Mouse (Mus musculus) CH12.LX (cell line): Measurements from ENCODE around the gene Xpa.

Experiments
- CTCF ChIP-seq, 2 experiments: IDR thresholded peaks in 1 of 2; conservative IDR thresholded peaks in 1 of 2; 2 replicates each; pipeline ENCODE4 v1.5.1; 2011 to 2012; ENCODE audit warnings: low read depth in 2 of 2, low read length in 2 of 2, improper control_type of control experiment in 1 of 2, inconsistent platforms in 1 of 2, mild to moderate bottlenecking in 1 of 2, moderate library complexity in 1 of 2
- EP300 ChIP-seq: IDR thresholded peaks from 2 replicates; pipeline ENCODE4 v1.6.1; 2011; ENCODE audit warnings: low read length, improper control_type of control experiment
- ETS1 ChIP-seq: conservative IDR thresholded peaks from 2 replicates; pipeline ENCODE4 v1.6.1; 2012; ENCODE audit warnings: low read depth, mild to moderate bottlenecking, inconsistent platforms, low read length, improper control_type of control experiment, moderate library complexity
- MAFK ChIP-seq: IDR thresholded peaks from 2 replicates; pipeline ENCODE4 v1.6.1; 2011; ENCODE audit warnings: low read length, improper control_type of control experiment; ENCODE audit not compliant: insufficient replicate concordance
- POLR2A ChIP-seq: IDR thresholded peaks from 2 replicates; pipeline ENCODE4 v1.6.1; 2011; ENCODE audit warnings: low read depth, mild to moderate bottlenecking, improper control_type of control experiment, low read length
- RCOR1 ChIP-seq: conservative IDR thresholded peaks from 2 replicates; pipeline ENCODE4 v1.6.1; 2012; ENCODE audit warnings: low read depth, mild to moderate bottlenecking, inconsistent platforms, low read length, improper control_type of control experiment
- ZC3H11A ChIP-seq: IDR thresholded peaks from 2 replicates; pipeline ENCODE4 v1.6.1; 2012; ENCODE audit warnings: low read depth, mild to moderate bottlenecking, inconsistent platforms, low read length, improper control_type of control experiment

- TF ChIP-seq ETS1 = no peak
- TF ChIP-seq ZC3H11A = no peak
- TF ChIP-seq CTCF (conservative IDR thresholded peaks at IDR 0.05 in 1 of 2, IDR thresholded peaks at IDR 0.05 in 1 of 2; ENCODE audit: low read depth in 2 of 2, low read length in 2 of 2) = no peak
- TF ChIP-seq MAFK = no peak
- TF ChIP-seq RCOR1 = no peak
- TF ChIP-seq EP300 = no peak
- no peak for TF ChIP-seq POLR2A
Observed at GRCm38 (mm10) chr4:46165831-46166230, 30.3 kb downstream of the Xpa start.
